Mouse (Mus musculus): Measurements from ENCODE around the gene Hoxb5.

Gene Hoxb5

GRCm38 (mm10) chr11:96319910-96320309, 16.8 kb downstream of the Hoxb5 start:
- DNase-seq, result no peak

- no peak for DNase-seq
Observed at GRCm38 (mm10) chr11:96320688-96321087, 17.6 kb downstream of the Hoxb5 start.

GRCm38 (mm10) chr11:96321846-96322245, 18.7 kb downstream of the Hoxb5 start:
- DNase-seq, result no peak

DNA sequence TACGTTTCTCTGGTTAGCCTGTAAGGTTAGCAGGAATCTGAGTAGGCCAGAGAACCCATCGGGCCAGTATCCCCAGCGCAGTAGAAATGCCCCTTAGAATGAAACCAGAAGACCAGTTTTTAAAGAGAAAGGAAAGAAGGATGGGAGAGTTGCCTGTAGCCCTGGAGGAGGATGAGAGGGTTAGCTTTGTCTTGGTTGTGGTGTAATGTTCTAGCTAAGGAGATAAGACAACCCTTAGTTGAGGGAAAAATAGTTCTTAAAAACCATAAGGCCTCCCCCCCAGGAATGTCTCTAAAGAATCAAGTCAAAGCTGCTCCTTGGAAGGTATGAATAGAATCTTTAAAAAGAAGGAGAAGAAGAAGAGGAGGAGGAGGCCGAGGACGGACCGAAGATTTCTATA, 19.6 kb downstream of the Hoxb5 start:
- no peak for DNase-seq

- DNase-seq, result no peak
Observed at GRCm38 (mm10) chr11:96323154-96323553, 20.0 kb downstream of the Hoxb5 start, which contains the start of gene Hoxb3. Gene Hoxb3 (plus strand): TSS chr11:96323326.

DNA sequence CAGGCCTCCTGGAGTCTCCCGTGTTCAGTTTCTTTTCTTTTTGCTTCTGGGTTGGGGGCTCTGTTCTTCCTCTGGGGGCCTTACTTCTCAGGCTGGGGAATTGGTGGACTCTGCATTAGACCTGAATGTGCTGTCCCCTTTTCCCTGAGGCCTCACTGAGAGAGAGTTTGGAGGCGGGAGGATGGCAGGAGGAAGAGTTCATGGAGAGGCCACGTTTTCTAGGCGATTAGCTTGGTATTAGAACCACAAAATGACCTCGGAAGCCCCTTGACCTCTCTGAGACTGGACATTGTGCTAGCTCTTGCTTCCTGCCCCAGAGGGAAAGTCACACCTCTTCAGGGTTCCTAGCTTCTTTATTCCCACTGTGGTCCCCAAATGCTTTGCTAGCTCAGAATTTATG, 21.0 kb downstream of the Hoxb5 start:
- no peak for DNase-seq

DNA sequence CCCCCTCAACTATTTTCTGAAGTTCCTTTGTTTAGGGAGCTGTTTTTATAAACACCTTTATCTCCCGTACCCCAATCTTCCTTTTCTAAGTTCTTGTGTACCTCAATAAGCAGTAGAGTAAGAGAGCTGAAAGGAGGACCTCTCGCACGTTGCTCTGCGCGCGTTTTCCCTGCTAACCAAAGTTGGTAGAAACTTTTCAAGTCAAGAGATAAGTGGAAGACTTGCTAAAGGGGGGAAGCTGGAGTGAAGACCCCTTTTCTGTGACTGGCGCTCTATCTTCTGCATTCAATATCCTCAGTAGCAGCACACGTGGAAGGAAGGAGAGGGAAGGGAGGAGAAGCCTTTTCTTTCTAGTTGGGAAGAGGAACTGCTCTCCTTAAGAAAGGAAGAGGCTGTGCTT, 21.8 kb downstream of the Hoxb5 start:
- DNase-seq, result no peak

GRCm38 (mm10) chr11:96325747-96326212, 22.6 kb downstream of the Hoxb5 start:
- no peak for DNase-seq

DNA sequence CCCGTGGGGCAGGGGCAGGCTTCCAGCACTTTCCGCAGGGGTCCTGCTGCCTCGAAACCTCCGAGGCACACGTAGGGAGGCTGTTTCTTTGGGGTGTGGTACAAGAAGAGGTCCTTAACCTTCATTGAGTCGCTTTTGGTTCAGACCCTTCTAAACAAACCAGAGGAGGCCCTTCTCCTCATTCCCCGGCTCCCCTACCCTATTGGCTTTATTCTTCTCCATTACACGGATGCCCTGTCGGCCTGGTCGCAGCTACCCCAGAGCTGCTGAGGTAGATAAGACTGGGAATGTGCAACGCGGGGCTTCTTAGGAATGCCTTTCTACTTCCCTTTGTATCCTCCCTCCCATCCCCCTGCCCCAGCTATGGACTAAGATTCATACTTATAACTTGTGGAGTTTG, 23.6 kb downstream of the Hoxb5 start:
- no peak for DNase-seq

- no peak for DNase-seq
Observed at GRCm38 (mm10) chr11:96327122-96327521, 24.0 kb downstream of the Hoxb5 start.

DNA sequence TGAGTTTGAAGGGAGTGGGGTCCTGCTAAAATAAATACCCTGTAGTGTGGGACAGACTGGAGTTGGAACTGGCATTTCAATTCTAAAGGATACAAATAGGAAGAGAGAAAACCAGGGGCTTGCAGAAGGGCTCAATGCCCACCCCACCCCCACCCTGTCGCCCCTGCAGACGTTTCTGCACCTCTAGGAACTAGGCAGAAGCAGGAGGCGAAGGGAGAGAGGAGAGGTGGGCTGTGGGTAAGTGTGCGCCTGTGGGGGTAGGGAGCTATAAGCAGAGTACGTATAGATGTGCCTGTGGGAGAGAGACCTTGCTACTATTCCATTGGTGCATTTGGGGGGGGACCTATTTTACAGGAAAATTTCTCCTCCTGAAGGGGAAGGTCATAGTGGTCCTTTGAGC, 24.6 kb downstream of the Hoxb5 start:
- DNase-seq, result no peak

GRCm38 (mm10) chr11:96328605-96329004, 25.5 kb downstream of the Hoxb5 start:
- DNase-seq, result no peak

- DNase-seq, result no peak
Observed at GRCm38 (mm10) chr11:96332105-96332504, 29.0 kb downstream of the Hoxb5 start.

GRCm38 (mm10) chr11:96332618-96333032, 29.5 kb downstream of the Hoxb5 start:
- DNase-seq, result no peak

DNA sequence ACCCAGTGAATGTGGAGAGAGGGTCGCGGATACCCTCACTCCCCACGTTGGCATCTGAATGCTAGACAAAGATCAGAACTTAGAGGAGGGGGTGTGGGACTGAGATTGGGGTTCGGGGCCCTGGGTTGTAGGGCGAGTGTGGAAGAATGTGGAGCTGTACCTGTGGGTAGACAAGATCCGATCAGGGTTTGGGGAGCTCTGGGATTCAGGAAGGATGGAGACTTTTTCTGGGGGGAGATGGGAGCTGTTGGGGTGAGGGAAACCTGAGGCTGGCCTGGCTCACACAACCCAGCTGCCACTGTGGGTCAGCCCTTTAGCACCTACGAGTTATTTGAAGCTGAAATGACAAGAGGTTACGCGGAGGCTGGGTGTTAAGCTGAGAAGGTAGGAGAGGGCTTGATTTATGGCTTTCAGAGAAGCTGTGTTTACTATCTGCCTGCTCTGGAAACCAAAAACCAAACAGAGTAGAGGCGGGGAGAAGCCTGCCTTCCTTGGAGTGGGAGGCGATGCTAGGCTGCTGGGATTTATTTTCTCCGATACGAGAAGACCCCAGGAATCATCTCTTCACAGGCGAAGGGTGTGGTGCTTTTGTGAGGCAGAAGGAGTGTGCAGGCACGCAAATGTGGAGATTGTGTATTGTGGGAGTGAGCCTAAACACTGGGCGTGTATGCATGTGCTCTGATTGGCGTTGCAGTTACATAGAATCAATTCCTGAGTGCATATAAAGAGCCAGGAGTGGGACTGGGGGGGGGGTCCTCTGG, 30.3 kb downstream of the Hoxb5 start:
- no peak for DNase-seq

DNA sequence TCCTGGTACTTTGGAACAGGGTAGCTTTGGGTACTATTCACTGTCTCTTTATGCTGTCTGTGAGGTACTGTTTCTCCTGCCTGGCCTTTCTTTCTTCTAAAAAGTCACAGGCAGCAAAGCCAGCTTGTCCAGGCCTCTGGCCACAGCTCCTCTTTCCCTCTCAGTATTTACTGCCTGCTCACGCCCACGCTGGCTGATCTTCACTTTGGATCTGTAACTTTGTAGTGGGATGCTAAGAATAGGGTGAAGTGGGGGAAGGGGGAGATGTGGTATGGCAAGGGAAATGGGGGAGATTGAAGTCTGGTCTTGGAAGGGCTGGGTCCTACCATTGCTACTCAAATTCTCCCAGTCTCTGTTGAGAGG, 30.8 kb downstream of the Hoxb5 start:
- DNase-seq, result no peak

DNA sequence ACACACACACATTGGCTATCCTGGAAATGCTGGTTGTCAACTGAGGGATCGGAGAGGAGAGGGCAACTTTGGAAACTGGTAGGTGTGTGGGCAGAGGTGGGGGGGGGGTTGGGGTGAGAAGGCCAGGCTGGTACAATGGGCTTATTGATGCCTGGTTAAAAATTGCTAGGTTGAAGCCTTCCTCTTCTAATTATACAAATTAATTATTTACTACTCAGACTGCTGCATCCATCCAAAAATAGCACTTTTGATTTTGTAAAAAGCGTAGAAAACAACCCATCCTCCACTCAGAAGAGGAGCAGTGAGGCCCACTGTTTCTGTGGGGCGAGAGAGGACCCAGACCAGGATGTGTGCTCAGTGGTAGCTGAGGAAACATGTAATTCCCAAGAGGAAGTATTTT, 31.9 kb downstream of the Hoxb5 start:
- DNase-seq, result no peak

DNA sequence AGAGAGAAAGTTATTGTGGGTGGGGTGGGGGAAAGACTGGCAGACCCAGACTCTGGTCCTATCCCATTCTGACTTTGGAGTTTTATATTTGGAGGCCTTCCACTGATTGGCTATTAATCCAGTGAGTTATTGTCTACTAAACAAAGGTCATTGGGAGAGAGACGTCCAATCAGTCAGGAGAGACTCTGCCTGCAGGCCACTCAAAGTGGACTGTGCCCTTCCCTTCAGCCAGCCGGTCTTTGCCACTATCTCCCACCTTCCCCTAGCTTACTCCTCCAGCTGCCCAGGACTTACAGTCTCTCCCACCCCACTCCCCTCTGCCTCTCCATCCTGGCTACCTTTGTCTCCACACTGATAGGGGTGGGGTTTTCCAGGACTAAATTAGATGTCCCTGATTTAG, 33.5 kb downstream of the Hoxb5 start:
- DNase-seq, result no peak

DNA sequence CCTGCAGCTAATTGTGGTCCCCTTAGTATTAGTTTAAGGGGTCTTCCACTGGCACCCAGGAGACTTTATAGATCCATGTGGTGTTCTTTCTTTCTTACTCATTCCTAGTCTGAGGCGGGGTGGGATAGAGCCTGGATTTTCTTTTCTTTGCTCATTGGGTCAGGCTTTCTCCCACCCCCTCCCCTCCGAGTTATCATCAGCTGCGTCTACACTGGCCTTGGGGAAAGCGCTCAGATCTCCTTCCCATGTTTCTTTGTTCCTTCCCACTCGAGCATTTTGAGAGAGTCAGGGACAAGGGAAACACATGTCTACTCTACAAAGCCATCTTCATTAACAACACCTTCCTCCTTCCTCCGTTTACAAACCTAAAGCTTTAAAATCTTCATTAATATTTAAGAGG, 33.9 kb downstream of the Hoxb5 start:
- DNase-seq, result no peak

GRCm38 (mm10) chr11:96338957-96339855, 36.1 kb downstream of the Hoxb5 start:
- DNase-seq, result no peak

- no peak for DNase-seq
Observed at GRCm38 (mm10) chr11:96340698-96341365, 37.7 kb downstream of the Hoxb5 start.

DNA sequence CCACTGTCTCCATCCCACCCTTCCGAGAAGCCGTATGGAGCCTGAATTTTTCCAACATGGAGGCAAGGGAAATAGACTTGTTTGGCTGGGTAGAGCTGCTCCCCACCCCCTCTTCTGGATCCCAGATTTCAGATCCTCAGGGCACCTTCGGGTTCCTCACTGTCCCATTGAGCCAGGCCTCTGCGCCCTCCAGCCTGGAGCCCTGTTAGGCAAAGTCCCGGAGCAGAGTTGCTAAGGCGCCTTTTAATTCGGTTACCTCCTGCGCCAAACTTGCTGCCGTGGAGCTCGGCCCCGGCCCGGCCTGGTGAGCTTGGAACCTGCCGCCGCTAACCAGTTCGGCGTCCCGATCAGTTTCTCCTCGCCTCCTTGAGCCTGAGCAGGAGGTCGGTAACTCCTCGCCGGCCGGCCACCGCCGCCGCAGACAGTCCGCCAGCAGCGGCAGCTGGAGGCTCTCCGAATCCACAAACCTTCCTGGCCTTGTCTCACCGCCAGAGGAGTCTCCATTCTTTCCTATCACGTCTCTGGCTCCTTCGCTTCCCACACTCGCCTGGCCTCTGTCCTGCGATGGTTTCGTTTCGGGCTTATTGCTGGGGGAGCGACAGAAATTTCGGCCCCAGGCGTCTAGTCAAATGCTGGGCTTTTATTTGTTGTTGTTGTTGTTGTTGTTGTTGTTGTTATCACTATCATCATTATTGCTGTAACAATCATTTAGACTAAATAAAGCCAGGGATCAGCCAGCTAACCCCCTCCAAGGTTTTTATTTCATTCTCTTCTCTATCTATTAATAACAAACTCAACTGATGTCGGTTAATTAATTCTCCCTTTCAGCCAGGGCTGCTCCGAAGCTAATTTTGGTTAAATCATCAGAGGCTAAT, 38.8 kb downstream of the Hoxb5 start:
- DNase-seq, result peak in 1 of 2 experiments; percentile 20

All from cerebellum, postnatal 25 days (tissue).